Mouse (Mus musculus): ENCODE data around the gene Hdac1. TPM values are rescaled to one million over a fixed set of nuclear protein-coding genes. Genes with fewer than 3 reads are reported as not detected.

The Hdac1 gene
- 10 to 100 TPM; 63.3 to 68.1 TPM for total RNA-seq (2023)

GRCm38 (mm10) chr4:129542592-129543141 is at the start of gene Hdac1:
TSS of gene Hdac1 (minus strand) at chr4:129542713.

DNA sequence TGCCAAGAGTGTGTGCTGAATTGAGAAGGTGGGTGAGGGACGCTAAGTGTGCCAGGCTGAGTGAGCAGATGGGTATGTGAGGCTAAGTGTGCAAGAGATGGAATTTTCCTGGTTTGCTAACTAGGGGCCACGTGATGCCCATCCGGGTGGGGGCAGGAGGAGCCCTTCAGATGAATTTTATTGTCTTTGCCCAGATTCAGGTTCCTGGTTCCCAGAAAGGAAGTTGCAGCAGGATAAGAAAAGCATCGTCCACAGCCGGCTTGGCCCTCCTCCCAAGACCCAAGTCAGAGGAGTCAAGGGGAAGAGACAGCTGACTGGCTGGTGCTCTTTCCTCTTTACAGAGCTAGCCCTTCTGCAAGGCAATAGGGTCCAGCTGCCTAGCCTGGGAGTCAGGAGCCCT is 36.0 kb upstream of the Hdac1 start, which contains the start of gene Fam167b:
Fam167b (minus strand) TSS at position 84 of the 400 bp plus-strand sequence.

GRCm38 (mm10) chr4:129573430-129573829 is 30.9 kb upstream of the Hdac1 start, which contains the start of gene Lck:
TSS of gene Lck (minus strand) at chr4:129573641.

DNA sequence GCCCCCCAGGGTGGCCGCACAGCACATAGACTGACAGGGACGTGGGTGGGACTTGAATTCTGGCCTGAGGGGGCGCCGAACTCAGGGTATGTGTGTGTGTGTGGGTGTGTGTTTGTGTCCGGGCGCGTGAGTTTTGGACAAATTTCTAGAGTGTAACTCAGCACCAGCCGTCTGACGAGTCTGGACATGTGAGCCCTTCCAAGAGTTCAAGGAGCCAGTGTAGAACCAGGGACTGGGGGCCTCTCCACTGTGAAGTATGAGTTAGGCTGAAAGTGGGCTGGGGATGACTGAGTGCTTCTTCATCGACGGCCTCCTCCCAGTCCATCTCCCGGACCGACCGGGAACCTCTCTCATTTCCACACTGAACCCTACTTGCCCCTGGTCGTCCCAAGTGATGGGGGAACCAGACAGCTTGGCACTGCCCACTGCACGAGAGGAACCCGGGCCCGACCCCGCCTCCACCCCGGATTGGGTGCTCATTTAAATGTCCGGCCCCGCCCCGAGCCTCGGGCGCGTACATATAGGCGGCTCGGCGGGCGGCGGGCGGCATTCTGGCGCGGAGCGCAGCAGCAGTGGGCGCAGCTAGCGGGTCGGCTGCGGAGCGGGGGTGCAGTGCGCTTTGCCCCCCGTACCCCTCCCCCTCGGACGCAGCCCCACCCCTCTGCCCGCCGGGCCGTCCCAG is 29.3 kb downstream of the Hdac1 start, which contains the start of gene Marcksl1:
Marcksl1 (plus strand) TSS at position 496 of the 682 bp plus-strand sequence.

GRCm38 (mm10) chr4:129490972-129491880 is 51.3 kb downstream of the Hdac1 start, which contains the start of the genes Tssk3 and Fam229a:
TSS of gene Tssk3 (minus strand) at chr4:129491022.
TSS of gene Fam229a (plus strand) at chr4:129491190.

Other genes starting within 250 kb of the Hdac1 start
- 100 to 1,000 TPM; 110 to 145 TPM for gene Rbbp4, start 207.3 kb downstream of the Hdac1 start, total RNA-seq (2023)
- 10 to 100 TPM; 23.7 to 24.7 TPM for gene Zbtb8os, start 207.0 kb downstream of the Hdac1 start, total RNA-seq (2023)
- gene Zbtb8a, start 164.6 kb downstream of the Hdac1 start, total RNA-seq (2023), result 1 to 10 TPM in 1 of 2 experiments, under 1 TPM in 1; 0.73 to 1.4 TPM
- gene Zbtb8b, start 101.9 kb downstream of the Hdac1 start, total RNA-seq (2023), result not detected
- 10 to 100 TPM; 88.5 to 95.7 TPM for gene Bsdc1, start 81.1 kb downstream of the Hdac1 start, total RNA-seq (2023)
- not detected for gene Tssk3, start 51.7 kb downstream of the Hdac1 start, total RNA-seq (2023)
- under 1 TPM in 1 of 2 experiments, not detected in 1; 0.73 TPM for gene Fam229a, start 51.5 kb downstream of the Hdac1 start, total RNA-seq (2023)
- gene Marcksl1, start 29.1 kb downstream of the Hdac1 start, total RNA-seq (2023), result 10 to 100 TPM; 73.9 to 96.8 TPM
- 1 to 10 TPM; 1.2 to 2.3 TPM for gene Lck, start 30.9 kb upstream of the Hdac1 start, total RNA-seq (2023)
- not detected for gene Fam167b, start 35.8 kb upstream of the Hdac1 start, total RNA-seq (2023)
- gene Eif3i, start 57.9 kb upstream of the Hdac1 start, total RNA-seq (2023), result 10 to 100 TPM; 70.5 to 73.8 TPM
- 10 to 100 TPM; 73.8 to 94.1 TPM for gene Tmem234, start 58.0 kb upstream of the Hdac1 start, total RNA-seq (2023)
- gene Dcdc2b, start 71.5 kb upstream of the Hdac1 start, total RNA-seq (2023), result under 1 TPM in 1 of 2 experiments, not detected in 1; 0.93 TPM
- 10 to 100 TPM in 1 of 2 experiments, 1 to 10 TPM in 1; 9.8 to 10.2 TPM for gene Iqcc, start 76.4 kb upstream of the Hdac1 start, total RNA-seq (2023)
- gene Ccdc28b, start 81.2 kb upstream of the Hdac1 start, total RNA-seq (2023), result 10 to 100 TPM; 39.0 to 44.5 TPM
- gene Txlna, start 98.4 kb upstream of the Hdac1 start, total RNA-seq (2023), result 10 to 100 TPM; 35.0 to 37.1 TPM
- 10 to 100 TPM; 27.1 to 33.3 TPM for gene Kpna6, start 130.1 kb upstream of the Hdac1 start, total RNA-seq (2023)
- 10 to 100 TPM in 1 of 2 experiments, 1 to 10 TPM in 1; 7.9 to 11.2 TPM for gene Tmem39b, start 154.1 kb upstream of the Hdac1 start, total RNA-seq (2023)
- gene Khdrbs1, start 199.6 kb upstream of the Hdac1 start, total RNA-seq (2023), result 10 to 100 TPM; 67.3 to 81.5 TPM

All from neutrophil, adult 59 days (primary cell).